Mouse (Mus musculus) gastrocnemius, postnatal 10 days (tissue): ENCODE measurements around the gene Alas2. TPM values are rescaled to one million over a fixed set of nuclear protein-coding genes. Genes with fewer than 3 reads are reported as not detected.

ENCODE experiments used
- DNase-seq: peaks from one replicate; pipeline ENCODE4 v3.0.0; 2021; ENCODE audit warnings: mixed read lengths
- long read RNA-seq, 2 experiments: library from polyadenylated mRNA; stranded (forward); transcript quantifications; one replicate each; pipeline ENCODE4 v2.0.0; 2021
- total RNA-seq, 2 experiments: library from RNA; stranded (reverse); gene quantifications; 2 replicates each; pipeline ENCODE4 v1.2.3; 2021

Gene Alas2
- 10 to 100 TPM; 12.7 to 23.6 TPM for total RNA-seq
- long read RNA-seq, experiment 1, transcript Alas2-201 (11 exons, 2,037 nt): major isoform, 21 of 26 reads
- long read RNA-seq, experiment 1, partial matches to known transcripts: 1 of 26 reads
- long read RNA-seq, experiment 1, other reads (novel, unspliced or antisense): 2 of 26 reads
- long read RNA-seq, experiment 2, transcript Alas2-201 (11 exons, 2,037 nt): major isoform, 12 of 14 reads
- long read RNA-seq, experiment 2, partial matches to known transcripts: 1 of 14 reads
- long read RNA-seq, experiment 2, other reads (novel, unspliced or antisense): 0 of 14 reads

DNA sequence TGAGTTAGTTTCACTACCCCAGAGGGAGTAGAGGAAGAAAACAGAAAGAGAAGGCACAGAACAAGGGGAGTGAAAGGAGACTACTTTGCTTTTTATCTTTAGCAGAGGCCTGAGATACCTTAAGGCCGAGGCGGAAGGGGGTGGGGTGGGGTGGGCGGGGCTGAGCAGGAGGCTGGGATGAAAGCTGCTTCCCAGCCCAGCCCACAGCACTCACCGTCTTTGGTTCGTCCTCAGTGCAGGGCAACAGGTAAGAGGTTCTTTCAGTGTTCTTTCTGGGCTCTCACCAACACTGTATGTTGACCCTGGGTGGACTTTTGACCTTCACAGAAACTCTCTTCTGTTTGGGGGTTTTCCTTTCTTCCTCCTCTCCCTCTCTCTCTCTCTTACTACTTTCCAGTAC, at the start of gene Alas2:
Alas2 (plus strand) TSS at position 137 of the 400 bp plus-strand sequence.
- no peak for DNase-seq

DNA sequence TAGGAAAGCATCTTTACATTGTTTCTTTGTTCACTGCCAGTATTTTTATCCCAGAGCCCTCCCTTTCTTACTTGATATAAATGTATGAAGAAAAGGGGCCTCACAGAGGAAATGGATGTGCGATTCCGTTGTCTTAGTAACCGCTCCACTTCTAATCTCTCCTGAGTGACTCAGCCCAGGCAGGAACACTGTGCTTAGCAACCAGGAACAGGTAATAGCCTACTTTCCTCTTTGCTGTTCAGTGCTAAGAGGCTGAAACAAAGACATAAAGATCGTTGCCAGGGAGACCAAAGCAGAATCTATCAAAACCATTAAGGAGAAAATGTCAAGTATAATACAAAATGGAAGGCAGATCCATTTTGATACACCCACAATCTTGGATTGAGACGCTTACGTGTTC, 38.5 kb upstream of the Alas2 start:
- DNase-seq: no peak

DNA sequence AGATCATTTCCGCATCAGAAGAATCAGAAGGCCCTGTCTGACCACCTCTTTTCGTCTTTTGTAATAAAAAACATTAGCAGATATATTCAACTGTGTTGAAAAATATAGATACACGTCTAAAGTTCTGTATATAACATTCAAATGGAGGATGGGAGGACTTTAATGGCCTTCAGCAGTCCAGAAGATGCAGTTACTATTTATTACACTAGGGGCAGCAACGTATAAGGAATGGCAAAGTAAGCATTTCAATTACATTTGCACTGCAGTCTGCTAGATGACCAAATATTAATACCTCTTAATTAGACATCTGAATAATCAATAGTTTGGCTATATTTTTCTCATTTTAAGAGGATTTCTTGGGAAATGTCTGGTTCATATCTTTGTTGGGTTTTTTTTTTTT, 36.5 kb upstream of the Alas2 start:
- no peak for DNase-seq

DNA sequence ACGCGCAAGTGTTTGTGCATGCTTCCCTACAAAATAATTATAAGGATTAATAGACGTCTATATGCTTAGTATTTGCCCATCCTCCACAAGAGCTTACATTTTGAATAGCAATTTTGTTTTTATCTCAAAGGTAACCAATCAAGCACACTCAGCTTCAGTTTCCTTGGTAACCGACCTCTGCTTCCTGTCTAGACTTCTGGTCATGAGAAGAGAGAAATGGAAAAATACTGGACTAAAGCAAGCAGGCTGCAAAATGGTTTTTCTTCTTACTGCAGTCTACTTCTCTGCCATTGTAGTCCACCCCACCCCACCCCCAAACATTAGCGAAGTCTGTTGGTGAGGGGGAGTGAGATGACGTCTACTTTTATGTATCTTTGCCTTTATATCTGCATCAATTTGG, 35.9 kb upstream of the Alas2 start:
- no peak for DNase-seq

DNA sequence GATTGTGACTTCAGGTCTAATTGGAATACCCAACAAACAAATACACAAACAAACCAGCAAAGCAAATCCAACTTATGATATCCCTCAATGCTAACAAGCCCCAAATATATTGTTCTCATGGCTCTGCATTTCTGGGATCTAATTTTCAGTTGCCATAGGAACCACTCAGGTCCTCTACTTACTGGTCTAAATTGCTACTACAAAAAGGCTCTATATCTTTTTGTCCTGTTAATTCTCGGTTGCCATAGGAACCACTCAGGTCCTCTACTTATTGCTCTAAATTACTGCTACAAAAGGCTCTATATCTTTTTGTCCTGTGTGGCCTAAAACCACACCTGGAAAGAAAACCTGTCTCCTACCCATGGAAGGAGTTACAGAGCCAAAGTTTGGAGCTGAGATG, 33.0 kb upstream of the Alas2 start:
- DNase-seq: no peak

DNA sequence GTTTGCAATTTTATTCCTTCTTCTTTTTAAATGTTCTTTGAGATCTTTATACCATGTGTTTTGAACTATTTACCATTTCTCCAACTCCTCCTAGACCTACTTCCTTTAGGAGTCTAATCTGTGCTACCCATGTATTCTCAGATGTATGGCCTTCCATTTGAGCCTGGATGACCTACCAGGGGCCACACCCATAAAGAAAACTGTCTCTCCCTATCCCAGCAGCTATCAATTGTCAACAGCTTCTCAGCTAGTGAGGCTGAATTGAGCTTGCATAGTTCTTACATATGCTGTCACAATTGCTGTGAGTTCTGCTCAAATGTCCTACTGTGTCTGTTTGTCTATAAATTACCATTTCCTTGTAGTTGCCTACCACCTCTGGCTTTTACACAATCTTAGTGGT, 31.2 kb upstream of the Alas2 start:
- DNase-seq: no peak

DNA sequence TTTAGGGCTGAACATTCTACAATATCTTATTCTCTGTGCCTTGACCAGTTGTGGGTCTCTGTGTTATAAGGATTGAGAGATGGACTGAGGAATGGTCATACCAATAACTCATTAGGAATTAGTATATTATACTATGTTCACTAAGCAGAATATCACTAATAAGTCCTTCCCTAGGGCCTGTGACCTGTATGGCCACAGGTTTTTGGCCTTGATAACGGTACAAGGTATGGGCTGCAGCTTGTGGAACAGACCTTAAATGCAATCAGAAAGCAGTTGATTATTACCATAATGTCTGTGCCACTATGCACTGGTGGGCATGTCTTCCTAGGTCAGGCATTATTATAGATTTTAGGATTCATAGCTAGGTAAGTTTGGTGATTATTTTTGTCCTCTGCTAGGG, 30.7 kb upstream of the Alas2 start:
- DNase-seq: no peak

DNA sequence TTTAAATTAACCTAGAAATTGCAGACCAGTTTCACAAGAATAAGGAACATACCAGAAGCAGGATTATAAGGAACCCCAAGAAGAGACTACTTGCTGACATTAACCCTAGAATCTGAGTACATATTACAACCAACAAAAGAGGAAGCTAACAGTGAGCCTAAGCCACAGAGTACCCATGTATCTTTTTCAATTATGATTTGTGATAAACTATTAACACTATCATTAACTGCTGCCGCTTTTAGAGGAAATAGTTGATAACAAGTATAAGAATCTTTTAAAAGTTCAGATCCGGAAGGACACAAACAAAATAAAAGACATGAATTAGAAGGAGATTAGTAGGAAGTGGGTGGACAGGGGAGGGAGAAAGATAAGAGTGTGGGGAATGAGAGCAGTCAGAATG, 7.1 kb upstream of the Alas2 start:
- no peak for DNase-seq

DNA sequence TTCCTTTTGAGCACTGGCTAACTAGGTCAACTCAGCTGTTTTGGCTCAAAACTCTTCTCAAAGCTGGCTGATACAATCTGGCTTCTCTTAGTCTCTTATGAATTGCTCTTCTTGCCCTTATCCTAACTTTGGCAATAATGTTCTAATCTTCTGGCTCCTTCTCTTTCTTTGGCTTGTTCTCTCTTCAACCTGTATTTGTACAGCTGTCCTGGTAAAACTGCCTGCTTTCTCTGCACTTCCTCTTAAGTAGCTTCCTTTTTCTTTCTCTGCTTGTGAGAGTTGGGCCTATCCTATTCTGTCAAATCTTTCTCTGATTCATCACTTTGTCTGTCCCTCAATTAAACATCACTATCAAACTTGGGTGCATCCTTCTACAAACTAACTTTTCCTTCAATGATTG, 5.5 kb upstream of the Alas2 start:
- DNase-seq: no peak

DNA sequence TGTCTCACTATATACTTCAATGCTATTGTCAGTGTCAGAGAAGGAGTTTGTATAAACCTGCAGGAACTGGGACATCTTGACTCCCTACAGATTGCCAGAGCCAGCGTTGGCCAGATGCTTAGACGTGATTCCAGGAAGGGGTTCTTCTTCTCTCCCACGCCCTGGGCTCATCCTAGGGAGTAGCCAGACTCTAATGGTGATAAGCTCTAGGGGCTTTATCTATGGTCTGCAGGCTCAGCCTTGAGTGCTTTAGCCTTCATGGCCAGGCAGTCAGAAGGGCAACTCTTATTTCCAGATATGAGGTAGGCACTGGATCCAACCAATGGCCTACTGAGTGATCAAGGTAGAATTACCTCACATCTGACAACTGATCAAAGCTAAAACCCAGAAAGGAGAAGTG, 2.5 kb downstream of the Alas2 start:
- DNase-seq: no peak

DNA sequence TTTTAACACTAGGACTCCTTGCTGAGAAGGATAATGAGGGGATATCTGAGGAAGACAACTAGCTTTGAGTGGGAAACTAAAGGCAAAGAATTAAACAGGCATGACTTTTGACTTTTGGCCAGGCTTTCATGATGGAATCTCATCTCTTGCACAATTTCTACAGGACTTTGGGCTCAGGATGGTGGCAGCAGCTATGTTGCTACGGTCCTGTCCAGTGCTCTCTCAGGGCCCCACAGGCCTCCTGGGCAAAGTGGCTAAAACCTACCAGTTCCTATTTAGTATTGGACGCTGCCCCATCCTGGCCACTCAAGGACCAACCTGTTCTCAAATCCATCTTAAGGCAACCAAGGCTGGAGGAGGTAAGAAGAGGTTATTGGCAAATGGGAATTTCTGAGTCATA, 4.8 kb downstream of the Alas2 start:
- DNase-seq: no peak

DNA sequence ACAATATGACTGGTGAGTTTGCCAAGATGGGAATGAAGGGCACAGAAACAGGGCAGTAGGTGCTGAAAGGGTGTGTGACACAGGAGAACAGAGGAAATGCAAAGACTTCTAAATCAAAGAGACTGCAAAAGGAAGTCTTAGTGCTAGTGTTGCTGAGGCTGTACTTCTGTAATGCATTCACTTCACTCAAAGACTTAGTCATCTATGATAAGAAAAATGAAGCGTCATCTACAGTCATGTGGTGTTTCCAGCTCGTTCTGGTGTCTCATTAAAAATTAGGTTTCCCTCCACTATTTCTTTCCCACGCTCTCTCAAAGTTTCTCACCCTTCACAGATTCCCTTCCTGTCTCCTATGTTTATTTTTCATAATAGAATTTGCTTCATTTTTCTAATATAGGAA, 6.9 kb downstream of the Alas2 start:
- DNase-seq: no peak

DNA sequence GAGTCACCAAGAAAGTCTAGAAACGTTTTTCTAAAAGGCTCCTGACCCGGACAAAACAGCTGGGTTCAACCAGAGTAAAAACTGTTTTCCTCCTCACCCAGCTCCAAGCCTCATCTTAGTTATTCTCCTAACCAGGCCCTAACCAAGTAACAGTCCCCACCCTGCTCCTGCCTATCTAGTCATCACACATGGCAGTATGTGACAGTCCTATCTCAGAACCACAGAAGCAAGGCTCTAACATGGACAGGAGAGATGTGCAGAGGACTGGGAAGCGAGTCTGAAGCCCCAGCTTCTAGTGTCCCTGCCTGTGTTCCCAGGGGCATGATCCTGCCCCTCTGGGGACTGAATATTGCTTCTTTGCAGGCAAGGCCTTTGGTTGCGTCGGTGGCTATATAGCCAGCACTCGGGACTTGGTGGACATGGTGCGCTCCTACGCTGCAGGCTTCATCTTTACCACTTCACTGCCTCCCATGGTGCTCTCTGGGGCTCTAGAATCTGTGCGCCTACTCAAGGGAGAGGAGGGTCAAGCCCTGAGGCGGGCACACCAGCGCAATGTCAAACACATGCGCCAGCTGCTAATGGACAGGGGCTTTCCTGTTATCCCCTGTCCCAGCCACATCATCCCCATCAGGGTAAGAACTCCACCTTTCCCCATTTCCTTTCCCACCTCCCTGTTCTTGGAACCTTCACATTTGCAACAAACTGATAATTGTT, 17.6 kb downstream of the Alas2 start:
- DNase-seq: no peak

DNA sequence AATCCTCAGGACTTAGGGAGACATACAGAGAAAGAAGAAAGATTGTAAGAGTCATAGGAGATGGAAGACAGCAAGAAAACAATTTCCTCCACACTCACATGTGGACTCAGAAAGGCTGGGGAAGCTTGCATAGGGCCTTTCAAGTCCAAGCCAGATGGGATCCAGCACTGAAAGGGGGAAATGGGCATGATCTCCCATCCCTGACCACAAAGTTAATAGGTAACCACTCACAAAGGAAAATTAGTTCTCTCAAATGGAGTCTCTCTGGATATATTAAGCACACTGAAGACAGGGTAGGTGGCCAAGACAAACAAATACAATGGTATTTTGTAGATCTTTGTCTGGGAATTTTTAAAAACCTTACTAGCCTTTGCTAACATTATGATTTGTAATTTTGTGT, 34.7 kb downstream of the Alas2 start:
- DNase-seq: no peak

DNA sequence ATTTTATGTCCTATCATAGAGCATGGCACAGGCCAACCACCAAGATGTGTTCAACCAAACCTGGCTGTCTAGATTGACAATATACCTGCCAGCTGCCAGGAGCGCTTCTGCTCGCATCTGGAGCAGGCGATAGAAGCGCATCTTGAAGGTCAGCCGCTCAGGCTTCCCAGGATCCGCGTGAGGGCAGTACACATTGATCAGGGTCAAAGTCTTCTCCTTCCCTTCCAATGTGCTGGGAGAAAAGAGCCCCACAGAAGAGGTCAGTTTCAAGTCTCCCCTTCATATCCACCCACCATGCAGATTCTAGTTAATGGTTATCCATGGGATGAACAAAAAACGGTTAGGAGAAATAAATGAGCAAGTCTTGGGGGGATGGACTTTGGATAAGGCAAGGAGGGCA, 37.9 kb downstream of the Alas2 start:
- DNase-seq: no peak

DNA sequence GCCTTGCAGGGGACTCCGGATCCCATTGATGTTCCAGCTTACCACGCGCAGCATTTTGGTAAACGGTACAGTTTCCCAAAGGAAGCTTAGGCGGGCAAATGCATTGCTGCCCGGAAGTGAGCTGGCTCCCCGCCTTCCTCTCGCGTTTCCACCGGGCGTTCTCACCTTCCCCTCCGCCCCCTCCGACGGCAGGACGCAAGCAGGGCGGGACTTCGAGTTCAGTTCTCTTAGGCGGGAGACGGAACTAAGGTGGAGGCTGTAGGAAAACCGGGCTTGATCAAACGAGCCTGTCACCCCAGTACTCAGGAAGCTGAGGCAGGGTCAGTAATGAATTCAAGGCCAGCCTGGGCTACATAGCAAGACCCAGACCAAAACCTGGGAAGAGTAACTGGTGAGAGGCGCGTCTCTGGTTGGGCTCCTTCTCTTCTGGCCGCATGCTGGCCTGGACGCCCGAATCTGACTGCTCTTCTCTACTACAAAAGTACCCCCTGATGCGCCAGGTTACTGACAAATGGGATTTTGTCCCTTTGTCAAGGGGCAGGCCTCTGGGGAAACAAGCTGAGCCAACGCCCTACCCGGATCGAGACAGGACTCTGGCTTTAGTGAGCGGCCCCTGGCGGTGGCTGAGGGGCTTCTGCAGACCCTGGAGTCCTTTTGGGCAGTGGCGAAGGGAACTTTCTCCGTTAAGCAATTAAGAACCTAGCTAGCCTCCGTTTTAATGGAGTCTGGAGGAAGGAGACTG, 41.0 kb downstream of the Alas2 start, which contains the start of gene Pfkfb1:
Pfkfb1 (plus strand) TSS at position 207 of the 742 bp plus-strand sequence.
- peak; percentile 71 for DNase-seq

DNA sequence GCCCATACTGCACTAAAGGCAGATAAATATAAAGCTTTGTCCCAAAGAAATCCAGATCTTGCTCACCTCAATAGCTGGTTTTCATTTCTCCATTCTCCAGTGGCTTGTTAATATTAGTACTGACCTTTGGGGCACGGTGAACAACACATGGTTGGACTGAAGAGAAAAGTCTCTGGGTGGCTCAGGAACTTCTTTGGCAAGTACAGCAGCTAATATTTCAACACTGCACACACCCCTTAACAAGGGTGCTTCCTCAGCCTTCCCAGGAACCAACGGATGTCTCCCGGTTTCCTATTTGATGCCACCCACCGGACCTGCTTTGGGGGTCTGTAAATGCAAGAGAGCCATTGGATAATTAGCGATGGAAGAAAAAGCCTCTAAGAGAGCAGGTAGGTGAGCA, 42.5 kb downstream of the Alas2 start, which contains the start of gene Apex2:
Apex2 (minus strand) TSS at position 173 of the 400 bp plus-strand sequence.
- DNase-seq: no peak

DNA sequence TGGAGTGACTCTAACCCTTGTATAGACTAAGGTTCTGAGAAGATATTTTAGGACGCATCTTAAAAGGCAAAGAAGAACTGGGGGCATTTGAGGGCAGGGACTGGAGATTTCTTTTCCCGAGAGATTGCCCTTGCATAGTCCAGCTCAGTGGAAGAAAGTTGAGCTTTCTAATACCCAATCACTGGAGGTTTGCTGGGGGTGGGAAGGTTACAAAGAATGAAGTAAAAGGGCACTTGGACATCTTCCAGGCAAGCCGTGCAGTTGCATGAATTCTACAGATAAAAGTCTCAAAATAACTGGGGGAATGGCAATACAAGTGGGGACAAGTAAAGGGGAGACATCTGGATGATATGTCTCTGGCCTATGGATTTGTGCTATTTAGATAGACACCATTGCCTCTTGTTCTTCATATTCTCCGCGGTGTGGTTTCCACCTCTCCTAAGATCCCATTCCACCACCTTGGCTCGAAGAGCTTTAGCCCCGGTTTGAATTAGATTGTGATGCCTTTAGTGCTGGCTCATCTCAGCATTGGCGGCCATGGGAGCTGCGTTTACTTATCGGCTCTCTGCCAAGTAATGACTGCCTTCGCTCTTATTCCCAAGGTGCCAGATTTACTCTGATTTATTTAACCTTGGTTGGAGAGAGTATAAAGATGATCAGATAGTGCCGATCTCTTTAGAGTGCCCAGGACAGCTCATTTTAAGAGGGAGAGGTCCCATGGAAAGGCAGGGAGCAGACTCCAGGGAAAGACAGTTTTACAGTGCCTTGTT, 46.3 kb downstream of the Alas2 start:
- no peak for DNase-seq

DNA sequence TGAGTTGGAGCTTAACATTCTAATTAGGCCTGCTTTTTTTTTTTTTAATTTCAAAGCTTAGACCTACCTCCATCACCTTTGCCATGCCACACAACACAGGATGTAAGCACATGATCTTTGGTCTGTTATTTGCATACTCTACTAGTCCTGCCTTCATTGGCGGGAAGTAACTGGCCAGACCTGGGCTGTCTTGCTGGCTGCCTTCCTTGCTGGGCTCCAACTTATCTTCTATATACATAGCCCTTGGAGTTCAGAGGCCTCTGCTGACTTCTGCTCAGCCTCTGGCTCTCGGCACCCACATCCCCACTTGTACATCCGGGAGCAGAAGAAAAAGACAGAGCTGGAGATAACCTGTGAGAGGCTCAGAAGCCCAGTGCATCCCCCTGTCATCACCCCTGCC, 47.0 kb downstream of the Alas2 start:
- no peak for DNase-seq

DNA sequence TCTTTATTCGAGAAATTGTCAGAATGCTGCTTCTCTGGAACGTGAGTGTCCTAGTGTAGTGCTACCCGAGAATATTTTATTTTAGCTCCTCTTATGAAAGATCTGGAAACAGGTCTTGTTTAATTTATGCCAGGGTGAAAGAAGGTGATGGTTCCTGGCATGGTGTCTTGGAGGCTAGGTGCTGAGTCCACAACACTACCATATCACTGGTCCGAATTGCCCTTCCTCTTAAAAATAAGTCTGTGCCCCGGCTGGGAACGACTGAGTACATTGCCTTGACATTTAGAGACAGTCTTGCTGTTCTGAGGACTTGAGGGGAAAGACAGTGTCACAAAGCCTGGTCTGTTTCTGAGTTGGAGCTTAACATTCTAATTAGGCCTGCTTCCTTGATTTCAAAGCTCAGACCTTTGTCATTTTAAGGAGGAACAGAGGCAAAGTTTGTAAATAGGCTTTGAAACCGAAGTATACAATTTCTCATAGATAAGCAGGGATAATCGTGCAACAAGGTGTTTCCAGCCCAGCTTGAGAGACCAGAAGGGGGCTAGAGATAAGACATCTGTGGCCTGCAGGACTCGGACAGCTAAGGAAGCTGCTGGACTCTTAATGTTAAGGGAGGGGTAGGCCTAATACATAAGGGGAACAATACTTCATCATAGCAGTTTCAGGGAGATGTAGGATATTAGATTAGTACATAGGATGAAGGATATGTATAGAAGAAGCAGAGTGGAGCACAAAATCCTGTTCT, 48.0 kb downstream of the Alas2 start:
- no peak for DNase-seq

DNA sequence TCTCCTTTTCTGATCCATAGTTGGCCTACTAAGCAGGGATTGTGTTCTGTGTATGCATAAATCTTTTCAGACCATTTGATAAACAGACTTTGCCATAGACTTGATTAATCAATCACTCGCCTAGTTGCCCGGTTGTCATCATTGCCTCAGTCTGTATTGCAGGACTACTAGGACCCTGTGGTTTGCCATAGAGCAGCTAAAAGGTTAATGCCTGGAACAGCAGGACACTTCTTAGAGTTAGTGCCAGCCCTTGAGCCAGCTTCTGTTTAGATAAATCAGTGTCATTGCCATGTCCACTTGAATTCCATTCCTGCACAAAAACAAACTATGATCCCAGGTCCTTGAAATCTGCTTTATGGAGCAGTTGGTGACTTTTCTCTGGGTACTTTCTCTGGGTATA, 51.7 kb downstream of the Alas2 start:
- DNase-seq: no peak
